Mouse (Mus musculus) brain, embryonic 18.5 days (tissue): ENCODE measurements around the gene Luc7l2.

Source experiments
- DNase-seq: peaks from one replicate; pipeline ENCODE4 v3.0.0-alpha.2; 2012; ENCODE audit warnings: low read depth, low spot score

The Luc7l2 gene

GRCm38 (mm10) chr6:38650263-38650937 lies 99.3 kb downstream of the Luc7l2 start:
- DNase-seq, result no peak
